ENCODE assay signal across 9 mouse cellular contexts in genomic region chr7:83564635-83565291, GRCm38 (mm10). TPM values are rescaled to one million over a fixed set of nuclear protein-coding genes. Genes with fewer than 3 reads are reported as not detected.
DNase-seq lines count a peak whose midpoint lies in the region; ATAC-seq and TF ChIP-seq lines count a peak whose summit lies in the region.
"Had no signal": no experiment of that assay in that cellular context is flagged by ENCODE, and none has a peak within 500 bp of the region (broad histone marks: within the 10 kb centered on the region; RNA-seq: fewer than 3 reads in every experiment).

No protein-coding gene starts in this region.

- 0 out of 2 replicates have a peak, but pooled peaks have one; percentile 37 for ATAC-seq in intestine, embryonic 15.5 days
- ATAC-seq in intestine, postnatal 0 days = no peak
- ATAC-seq in G1E (ENCODE audit: extremely low read depth, insufficient number of reproducible peaks, low FRiP score, poor library complexity, severe bottlenecking) = peak; percentile 22; the same call in 1 of the 2 replicates
- ATAC-seq in hindbrain, postnatal 0 days = no peak
- no peak for ATAC-seq in forebrain, embryonic 16.5 days
- ATAC-seq in forebrain, embryonic 15.5 days (replicated peaks) = no peak

- H3K36me3 ChIP-seq in intestine, embryonic 15.5 days = no peaks in the 10 kb centered on the region
- no peaks in the 10 kb centered on the region for H3K36me3 ChIP-seq in intestine, postnatal 0 days (ENCODE audit: control insufficient read depth, insufficient read depth)
- H3K36me3 ChIP-seq in G1E (replicated peaks) = no peaks in the 10 kb centered on the region
- no peaks in the 10 kb centered on the region for H3K36me3 ChIP-seq in hindbrain, postnatal 0 days (ENCODE audit: insufficient read depth, low read length)
- no peaks in the 10 kb centered on the region for H3K36me3 ChIP-seq in forebrain, embryonic 16.5 days (ENCODE audit: control insufficient read depth, insufficient read depth)
- H3K36me3 ChIP-seq in forebrain, embryonic 15.5 days = no peaks in the 10 kb centered on the region
- H3K36me3 ChIP-seq: liver, embryonic 15.5 days had no signal

- TF ChIP-seq CTCF in intestine, postnatal 0 days (IDR thresholded peaks at IDR 0.05; ENCODE audit: low read depth) = no peak
- TF ChIP-seq CTCF in G1E (IDR thresholded peaks at IDR 0.05; ENCODE audit: low read depth, low read length) = no peak
- no peak for TF ChIP-seq CTCF in hindbrain, postnatal 0 days (IDR thresholded peaks at IDR 0.05; ENCODE audit: low read depth)

- intact Hi-C loops in heart, postnatal 25 days (cut with DNase I) = loop anchor here (5.0 kb wide), 2 partner anchors 38 to 318 kb away; partner anchors contain the start of genes Mesd and Tlnrd1

- H3K27me3 ChIP-seq in intestine, embryonic 15.5 days (replicated peaks) = no peaks in the 10 kb centered on the region
- no peaks in the 10 kb centered on the region for H3K27me3 ChIP-seq in intestine, postnatal 0 days (replicated peaks; ENCODE audit: control insufficient read depth, insufficient read depth, low read length)
- peaks cover 3% of the 10 kb centered on the region; the same call in 1 of the 2 replicates for H3K27me3 ChIP-seq in G1E (ENCODE audit: insufficient read depth, low read length)
- no peaks in the 10 kb centered on the region for H3K27me3 ChIP-seq in hindbrain, postnatal 0 days (ENCODE audit: insufficient read depth, low read length)
- no peaks in the 10 kb centered on the region for H3K27me3 ChIP-seq in forebrain, embryonic 16.5 days (replicated peaks; ENCODE audit: control insufficient read depth, insufficient read depth, low read length)
- no peaks in the 10 kb centered on the region for H3K27me3 ChIP-seq in forebrain, embryonic 15.5 days
- H3K27me3 ChIP-seq: liver, embryonic 15.5 days had no signal

- no peaks in the 10 kb centered on the region for H3K4me1 ChIP-seq in intestine, embryonic 15.5 days (replicated peaks)
- no peaks in the 10 kb centered on the region for H3K4me1 ChIP-seq in intestine, postnatal 0 days (replicated peaks; ENCODE audit: control insufficient read depth, insufficient read depth, low read length)
- no peaks in the 10 kb centered on the region for H3K4me1 ChIP-seq in G1E (ENCODE audit: insufficient read depth, low read depth, low read length)
- no peaks in the 10 kb centered on the region for H3K4me1 ChIP-seq in hindbrain, postnatal 0 days (ENCODE audit: insufficient read depth, low read length)
- H3K4me1 ChIP-seq in forebrain, embryonic 16.5 days (replicated peaks; ENCODE audit: control insufficient read depth, insufficient read depth, low read length) = no peaks in the 10 kb centered on the region
- no peaks in the 10 kb centered on the region for H3K4me1 ChIP-seq in forebrain, embryonic 15.5 days
- H3K4me1 ChIP-seq: liver, embryonic 15.5 days had no signal

- no peak overlapping the region for H3K9ac ChIP-seq in intestine, embryonic 15.5 days
- H3K9ac ChIP-seq in intestine, postnatal 0 days (ENCODE audit: low read depth, low read length) = no peak overlapping the region
- H3K9ac ChIP-seq in hindbrain, postnatal 0 days (replicated peaks; ENCODE audit: low read length) = no peak overlapping the region
- no peak overlapping the region for H3K9ac ChIP-seq in forebrain, embryonic 16.5 days (replicated peaks; ENCODE audit: low read depth, low read length)
- H3K9ac ChIP-seq in forebrain, embryonic 15.5 days (replicated peaks) = no peak overlapping the region
- H3K9ac ChIP-seq: liver, embryonic 15.5 days had no signal

- WGBS in intestine, embryonic 15.5 days = 58% methylated on average over 12 of the region's 12 CpGs
- 57% methylated on average over 12 of the region's 12 CpGs for WGBS in intestine, postnatal 0 days
- WGBS in hindbrain, postnatal 0 days = 71% methylated on average over 12 of the region's 12 CpGs
- WGBS in forebrain, embryonic 16.5 days = 80% methylated on average over 12 of the region's 12 CpGs
- 80% methylated on average over 12 of the region's 12 CpGs for WGBS in forebrain, embryonic 15.5 days

- no peak overlapping the region for H3K4me3 ChIP-seq in intestine, embryonic 15.5 days (replicated peaks)
- no peak overlapping the region for H3K4me3 ChIP-seq in intestine, postnatal 0 days (ENCODE audit: low read depth, low read length)
- H3K4me3 ChIP-seq in G1E (ENCODE audit: low read depth, low read length) = no peak overlapping the region
- no peak overlapping the region for H3K4me3 ChIP-seq in hindbrain, postnatal 0 days (ENCODE audit: low read length)
- no peak overlapping the region for H3K4me3 ChIP-seq in forebrain, embryonic 16.5 days (replicated peaks; ENCODE audit: low read length)
- H3K4me3 ChIP-seq in forebrain, embryonic 15.5 days = no peak overlapping the region
- H3K4me3 ChIP-seq: liver, embryonic 15.5 days had no signal

- DNase-seq in G1E (ENCODE audit: low spot score) = no peak
- peak; percentile 28 for DNase-seq in heart, postnatal 25 days (ENCODE audit: low spot score)
- DNase-seq in naive thymus-derived CD4-positive, alpha-beta T cell, adult 2 months (ENCODE audit: low read depth) = peak; percentile 49
- DNase-seq in hindbrain, postnatal 0 days (ENCODE audit: low spot score) = no peak

- H3K27ac ChIP-seq in intestine, embryonic 15.5 days = no peak overlapping the region
- H3K27ac ChIP-seq in intestine, postnatal 0 days (ENCODE audit: low read depth, low read length) = no peak overlapping the region
- no peak overlapping the region for H3K27ac ChIP-seq in hindbrain, postnatal 0 days
- no peak overlapping the region for H3K27ac ChIP-seq in forebrain, embryonic 16.5 days (ENCODE audit: low read length)
- H3K27ac ChIP-seq in forebrain, embryonic 15.5 days (replicated peaks) = no peak overlapping the region
- H3K27ac ChIP-seq: liver, embryonic 15.5 days had no signal

- no peak overlapping the region for H3K4me2 ChIP-seq in intestine, embryonic 15.5 days (replicated peaks)
- H3K4me2 ChIP-seq in intestine, postnatal 0 days (replicated peaks; ENCODE audit: low read depth) = no peak overlapping the region
- H3K4me2 ChIP-seq in hindbrain, postnatal 0 days (ENCODE audit: low read depth, low read length) = no peak overlapping the region
- H3K4me2 ChIP-seq in forebrain, embryonic 16.5 days (ENCODE audit: low read length) = no peak overlapping the region
- H3K4me2 ChIP-seq in forebrain, embryonic 15.5 days (replicated peaks) = no peak overlapping the region
- H3K4me2 ChIP-seq: liver, embryonic 15.5 days had no signal

- no peaks in the 10 kb centered on the region for H3K9me3 ChIP-seq in intestine, embryonic 15.5 days
- H3K9me3 ChIP-seq in intestine, postnatal 0 days (ENCODE audit: control insufficient read depth) = no peaks in the 10 kb centered on the region
- H3K9me3 ChIP-seq in G1E (replicated peaks) = no peaks in the 10 kb centered on the region
- no peaks in the 10 kb centered on the region for H3K9me3 ChIP-seq in hindbrain, postnatal 0 days (ENCODE audit: low read length)
- H3K9me3 ChIP-seq in forebrain, embryonic 16.5 days (ENCODE audit: control insufficient read depth, low read length) = no peaks in the 10 kb centered on the region
- no peaks in the 10 kb centered on the region for H3K9me3 ChIP-seq in forebrain, embryonic 15.5 days
- H3K9me3 ChIP-seq: liver, embryonic 15.5 days had no signal

RNA-seq across cellular contexts. Expression of gene Tmc3, which starts 20.0 kb away (rescaled TPM):
- polyA plus RNA-seq in intestine, embryonic 15.5 days (2015; fragmentation: Nextera tagmentation; extraction: Ambion mirVana) = 0.90 and 1.1 TPM in 2 replicates
- 1.1 and 1.4 TPM in 2 replicates for polyA plus RNA-seq in intestine, postnatal 0 days (2015; fragmentation: Nextera tagmentation; extraction: Ambion mirVana)
- total RNA-seq in G1E (2014; fragmentation: Nextera tagmentation) = not detected in 2 replicates
- 0.12 and 0.71 TPM in 2 replicates for total RNA-seq in G1E (2017)
- not detected in 2 replicates for polyA plus RNA-seq in G1E (2012)
- under 1 TPM; 0.11 to 0.13 TPM for total RNA-seq in heart, postnatal 25 days (2021)
- total RNA-seq in hindbrain, postnatal 0 days (2014; rRNA removed) = 0.93 and 0.94 TPM in 2 replicates
- polyA plus RNA-seq in hindbrain, postnatal 0 days (2015; fragmentation: Nextera tagmentation; extraction: Ambion mirVana) = 0.29 and 0.43 TPM in 2 replicates
- 0.22 and 0.23 TPM in 2 replicates for polyA plus RNA-seq in forebrain, embryonic 16.5 days (2015; fragmentation: Nextera tagmentation; extraction: Ambion mirVana)
- polyA plus RNA-seq in forebrain, embryonic 15.5 days (2015; fragmentation: Nextera tagmentation; extraction: Ambion mirVana) = 0.28 and 0.50 TPM in 2 replicates

Comparison
In these comparisons a context has a peak if more than half of its experiments do, and no peak if none do; other contexts are left out.
1. ATAC-seq: peak in intestine, embryonic 15.5 days (single experiment) and G1E (single experiment); none in intestine, postnatal 0 days (single experiment), hindbrain, postnatal 0 days (single experiment), forebrain, embryonic 16.5 days (single experiment) and forebrain, embryonic 15.5 days (single experiment).
2. DNase-seq: peak in heart, postnatal 25 days (single experiment) and naive thymus-derived CD4-positive, alpha-beta T cell, adult 2 months (single experiment); none in G1E (single experiment) and hindbrain, postnatal 0 days (single experiment).